Mouse (Mus musculus) urinary bladder, adult 18-20 months (tissue): ENCODE results near the gene Snx7.

Experiments
- DNase-seq, 2 experiments: peaks; one replicate each; pipeline ENCODE4 v3.0.0; 2022; ENCODE audit warnings: low spot score in 2 of 2, mixed read lengths in 2 of 2

The Snx7 gene

DNA sequence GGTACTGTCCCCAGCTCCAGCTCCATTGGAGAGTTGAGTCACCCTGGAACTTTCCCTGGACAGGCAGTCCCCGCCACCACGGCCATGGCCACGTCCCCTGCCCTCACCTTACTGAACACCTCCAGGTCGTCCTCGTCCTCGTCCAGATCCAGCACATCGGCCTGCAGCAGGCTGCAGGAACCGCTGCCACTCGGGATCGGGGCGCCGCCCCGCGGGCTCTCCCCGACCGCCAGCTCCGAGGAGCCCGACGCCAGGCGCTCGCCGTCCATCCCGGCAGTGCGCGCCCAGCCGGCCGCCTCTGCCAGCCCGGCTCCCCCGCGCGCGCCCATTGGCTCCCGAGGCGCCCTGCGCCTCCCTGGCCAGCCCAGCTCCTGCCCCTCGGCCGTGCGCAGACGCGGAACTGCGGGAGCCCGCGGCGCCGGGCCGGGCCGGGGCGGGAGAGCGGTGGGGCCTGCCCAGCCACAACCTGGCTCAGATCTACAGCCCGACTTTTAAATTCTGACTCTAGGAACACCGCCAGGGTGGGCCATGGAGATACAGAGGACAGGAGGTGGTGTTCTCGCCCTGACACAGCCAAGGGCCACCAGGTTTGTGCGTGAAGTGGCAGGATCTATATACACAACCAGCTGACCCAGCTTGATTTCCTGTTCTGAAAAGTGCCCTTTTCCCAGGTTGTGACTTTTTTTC lies at the start of gene Snx7:
Gene Snx7, minus strand, starts transcription at position 300 of the 687 bp plus-strand sequence.
- peak; percentile 81 to 83 for DNase-seq

DNA sequence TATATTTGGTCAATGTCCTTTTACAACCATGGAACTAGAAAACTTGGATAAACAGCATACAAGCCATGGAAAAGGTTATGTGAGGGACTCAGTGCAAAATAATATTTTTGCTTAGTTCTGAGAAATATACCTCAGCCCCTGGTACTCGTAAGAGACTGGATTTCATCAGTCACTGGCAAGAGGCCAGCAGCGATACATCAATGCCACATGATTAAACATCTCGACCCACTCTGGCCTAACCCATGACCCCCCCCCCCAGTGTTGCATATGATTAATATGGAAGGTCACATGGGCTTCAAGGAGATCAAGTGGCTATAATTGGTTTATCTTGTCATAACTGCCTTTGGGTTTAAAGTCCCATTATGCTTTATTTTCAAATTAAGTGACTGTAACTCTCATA lies 46.7 kb upstream of the Snx7 start:
- DNase-seq, result no peak

DNA sequence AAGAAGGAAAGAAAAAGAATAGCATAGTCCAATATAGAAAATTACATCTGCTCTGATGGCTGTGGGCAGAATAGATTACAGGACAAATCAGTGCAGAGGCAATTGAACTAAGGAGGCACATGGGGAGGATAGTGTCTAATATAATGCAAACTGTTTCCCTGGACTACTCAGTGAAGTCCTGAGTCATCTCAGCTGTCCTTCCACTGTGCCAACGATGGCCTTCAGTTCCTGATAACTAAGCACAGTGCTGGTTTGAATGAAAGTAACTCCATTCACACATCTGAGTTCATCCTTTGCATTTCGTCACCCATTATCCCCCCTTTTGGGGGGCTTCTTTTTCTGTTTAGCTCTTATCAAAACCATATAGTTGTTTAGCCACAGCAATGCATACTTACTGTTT lies 25.0 kb upstream of the Snx7 start:
- no peak for DNase-seq

DNA sequence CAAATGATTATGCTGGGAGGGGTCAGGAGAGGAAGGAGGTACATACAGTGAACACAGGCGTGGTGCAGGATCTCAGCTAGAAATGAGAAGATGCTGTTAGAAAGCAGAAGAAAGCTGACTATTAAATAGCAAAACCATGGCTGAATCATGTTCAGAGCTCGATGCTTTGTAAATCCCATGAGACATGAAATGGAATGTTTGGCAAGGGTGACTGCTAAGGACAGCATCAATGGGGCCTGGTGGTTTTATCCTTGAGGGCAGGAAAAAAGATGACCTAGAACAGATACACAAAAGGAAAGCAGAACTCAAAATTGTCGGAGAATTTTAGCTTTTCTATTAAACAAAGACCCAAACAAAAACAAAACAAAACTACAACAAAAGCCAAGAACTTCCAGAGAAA lies 6.7 kb upstream of the Snx7 start:
- no peak for DNase-seq

DNA sequence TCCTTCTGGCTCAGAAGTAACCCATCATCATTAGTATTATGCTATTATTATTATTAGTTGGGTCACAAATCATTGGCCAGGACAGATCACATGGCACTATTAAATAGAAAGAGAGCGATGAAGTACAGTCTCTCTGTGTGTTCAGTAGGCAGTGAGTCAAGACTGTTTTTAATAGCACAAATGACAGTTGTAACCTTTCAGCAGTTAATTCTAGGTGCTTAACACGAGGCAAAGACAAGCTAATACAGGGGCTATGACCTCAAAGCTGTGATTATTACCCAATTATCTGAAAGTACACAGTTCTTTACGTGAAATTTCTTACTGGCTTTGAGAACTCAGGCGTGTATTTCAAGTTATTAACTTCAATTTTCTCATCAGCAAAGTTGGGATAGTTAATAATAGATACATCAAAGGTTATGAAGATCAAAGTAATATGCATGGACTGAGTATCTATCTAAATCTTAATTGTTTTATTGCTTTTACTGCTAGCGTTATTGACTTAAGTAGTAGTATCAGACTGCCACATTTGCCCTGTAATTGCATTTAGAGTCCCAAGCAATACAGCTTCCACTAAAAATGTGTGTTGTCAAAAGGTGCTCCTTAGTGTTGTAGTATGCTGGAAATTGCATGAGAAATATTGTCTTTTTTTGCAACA lies 4.6 kb upstream of the Snx7 start:
- DNase-seq, result no peak

DNA sequence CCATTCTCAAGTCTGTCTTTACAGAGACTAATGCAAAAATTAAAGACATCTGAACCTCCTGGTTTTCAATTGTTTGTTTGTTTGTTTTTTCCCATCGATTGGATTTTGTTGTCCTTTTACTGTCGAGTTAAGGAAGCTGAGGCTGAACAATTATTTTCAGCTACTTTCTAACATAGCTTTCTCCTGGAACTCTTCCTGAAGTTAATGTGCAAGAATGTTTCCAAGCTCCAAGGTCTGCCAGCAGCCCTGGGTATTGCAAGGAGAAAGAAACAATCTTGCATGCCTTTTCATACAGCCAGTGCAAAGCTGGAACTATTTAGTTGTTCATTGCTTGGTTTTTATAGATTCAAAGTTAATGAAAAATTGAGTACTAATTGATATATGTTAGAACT lies 584 bp upstream of the Snx7 start:
- DNase-seq, result no peak

DNA sequence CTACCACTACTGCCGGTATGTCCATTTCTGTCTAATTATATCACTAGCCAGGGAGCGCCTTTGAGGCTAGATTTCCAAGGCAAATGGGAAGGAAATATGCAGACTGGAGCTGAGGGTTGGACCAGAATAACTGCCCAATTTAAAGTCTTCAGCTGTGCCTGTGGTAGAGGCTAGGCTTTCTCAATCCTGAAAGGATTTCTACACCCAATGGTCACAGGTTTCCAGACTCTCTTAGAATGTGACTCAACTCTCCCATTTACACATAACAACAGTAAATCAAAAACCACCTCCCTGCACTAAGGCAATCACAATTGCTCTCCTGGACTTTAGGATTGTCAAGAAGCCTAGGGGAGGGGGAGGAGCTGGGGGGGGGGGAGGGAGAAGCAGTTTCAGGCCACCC lies 645 bp downstream of the Snx7 start:
- DNase-seq, result no peak

DNA sequence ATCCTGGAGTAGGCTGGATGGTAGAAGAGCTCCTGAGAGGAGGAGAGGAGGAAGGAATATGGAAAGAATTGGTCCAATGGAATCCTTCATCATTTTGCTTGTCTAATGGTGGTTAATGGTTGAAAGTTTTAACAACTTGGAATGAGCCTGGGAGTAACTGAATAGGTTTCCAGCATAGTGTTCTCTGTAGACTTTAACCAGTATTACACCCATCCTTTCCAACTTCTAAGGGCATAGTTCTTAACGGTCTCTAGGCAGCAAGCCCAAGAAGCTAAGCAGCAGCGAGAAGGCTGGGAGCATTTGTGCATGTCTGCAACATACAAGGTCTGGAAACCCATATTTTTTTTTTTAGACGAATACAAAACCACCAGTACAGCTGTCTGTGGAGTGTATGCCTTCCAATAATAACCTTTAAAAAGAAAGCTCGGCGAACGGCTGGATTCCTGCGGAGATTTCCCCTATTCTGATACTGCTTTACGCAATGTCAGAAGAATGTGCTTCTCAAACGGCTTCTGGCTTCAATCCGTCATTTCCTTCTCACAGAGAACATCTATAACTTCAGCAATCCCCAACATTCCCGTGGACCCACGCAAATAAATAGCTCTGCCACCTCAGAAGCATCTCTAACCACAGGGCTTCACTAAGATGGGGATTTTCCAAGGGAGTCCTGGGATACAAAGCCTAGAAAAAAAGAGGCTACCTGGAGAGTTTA lies 1.9 kb downstream of the Snx7 start:
- DNase-seq, result no peak

DNA sequence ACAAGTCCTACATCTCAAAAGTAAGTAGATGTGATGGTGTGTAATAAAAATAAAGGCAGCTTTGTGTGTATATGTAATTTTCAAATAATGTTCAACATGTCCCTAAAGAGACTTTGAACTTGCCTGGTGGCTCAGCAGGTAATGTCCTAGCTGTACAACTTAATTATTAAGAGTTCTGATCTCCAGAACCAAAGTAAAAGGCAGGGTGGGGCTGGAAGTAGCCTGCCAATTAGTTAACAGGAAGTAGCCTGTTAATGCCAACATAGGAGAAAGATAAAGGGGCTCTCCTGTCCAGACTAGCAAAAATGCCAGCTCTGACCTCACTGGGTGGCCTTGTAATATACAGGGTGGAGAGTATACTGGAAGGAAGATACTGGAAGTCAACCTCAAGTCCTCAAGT lies 3.1 kb downstream of the Snx7 start:
- DNase-seq, result no peak

DNA sequence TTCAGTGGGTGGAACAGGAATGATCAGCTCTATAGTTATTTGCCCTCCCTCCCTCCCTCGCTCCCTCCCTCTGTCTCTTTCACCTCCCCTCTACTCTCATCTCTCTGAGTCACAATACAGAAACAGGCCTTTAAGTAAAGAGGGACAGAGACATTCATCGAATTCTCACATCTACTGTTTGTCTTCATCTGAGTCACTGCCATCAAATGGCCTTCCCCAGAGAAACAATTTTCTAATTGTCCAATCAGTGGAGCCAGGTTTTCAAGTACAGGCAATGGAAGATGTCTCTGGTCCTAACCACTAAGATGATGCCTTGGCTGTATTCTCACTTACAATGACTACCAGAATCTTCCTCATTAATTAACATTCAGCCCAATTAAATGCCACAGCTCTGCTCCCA lies 5.8 kb downstream of the Snx7 start:
- DNase-seq, result no peak

DNA sequence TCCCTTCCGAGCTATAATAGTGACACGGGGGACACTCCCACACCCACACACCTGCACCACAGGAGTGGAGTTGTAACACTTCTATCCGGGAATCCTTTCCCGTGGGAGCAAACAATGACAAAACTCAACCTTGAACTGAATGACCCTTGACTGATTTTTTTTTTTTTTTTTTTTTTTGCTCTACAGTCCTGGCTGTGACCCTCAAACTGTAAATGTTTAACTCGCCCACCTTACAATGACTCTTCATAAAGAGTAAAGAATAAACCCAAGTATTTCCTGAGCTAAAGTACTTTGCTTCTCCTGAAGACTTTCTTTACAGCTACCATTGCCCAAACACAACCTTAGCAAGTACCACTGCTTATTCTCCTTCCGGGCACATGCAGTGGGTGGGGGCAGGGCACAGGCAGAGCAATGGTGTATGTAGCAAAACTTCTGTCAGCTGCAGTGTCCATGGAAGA lies 6.7 kb downstream of the Snx7 start:
- DNase-seq, result no peak

DNA sequence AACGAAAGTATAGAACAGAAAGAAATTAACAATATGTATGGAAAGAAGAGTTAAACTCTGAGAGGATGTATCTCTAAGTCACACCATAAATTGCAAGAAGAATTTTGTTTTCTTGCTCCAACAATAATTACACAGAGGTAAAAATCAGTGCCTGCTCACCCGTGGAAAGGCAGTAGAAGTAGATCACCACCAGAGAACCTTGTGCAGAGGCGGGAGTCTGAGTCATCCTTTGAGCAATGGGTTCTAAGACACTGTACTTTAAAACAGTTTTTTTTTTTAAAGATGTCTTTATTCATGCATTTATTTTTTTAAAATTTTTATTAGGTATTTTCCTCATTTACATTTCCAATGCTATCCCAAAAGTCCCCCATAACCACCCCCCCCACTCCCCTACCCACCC lies 9.7 kb downstream of the Snx7 start:
- DNase-seq, result no peak

DNA sequence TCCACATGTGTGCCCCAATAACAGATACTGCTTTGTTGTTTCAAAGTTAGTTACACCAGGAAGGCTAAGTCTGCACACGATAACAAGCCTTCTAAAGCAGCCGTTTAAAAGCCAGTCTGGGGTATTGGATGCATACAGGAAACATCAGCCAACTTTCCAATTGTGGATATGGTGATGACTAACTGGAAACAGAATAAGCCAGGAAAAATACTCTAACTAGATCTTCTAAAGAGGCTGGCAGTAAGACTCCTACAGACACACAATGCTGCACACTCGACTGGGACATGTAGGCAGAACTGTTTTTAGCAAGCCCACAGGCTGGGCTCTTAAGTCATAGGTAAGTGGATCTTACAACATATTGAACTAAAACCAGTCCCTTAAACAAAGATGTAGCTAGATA lies 15.0 kb downstream of the Snx7 start:
- no peak for DNase-seq

DNA sequence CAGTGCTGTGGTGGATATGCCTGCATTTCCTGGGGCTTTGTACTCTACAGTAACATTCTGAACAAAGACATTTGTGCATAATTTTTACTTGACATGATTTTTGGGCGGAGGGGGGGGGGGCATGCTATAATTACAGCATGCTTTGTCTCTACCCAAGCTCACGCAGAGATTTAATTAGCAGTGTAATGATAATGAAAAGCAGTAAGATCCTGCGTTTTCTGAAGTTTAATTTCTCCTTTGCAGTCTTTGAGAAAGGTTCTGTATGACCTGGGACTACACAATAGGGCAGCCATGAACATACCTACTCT lies 16.7 kb downstream of the Snx7 start:
- DNase-seq, result no peak

DNA sequence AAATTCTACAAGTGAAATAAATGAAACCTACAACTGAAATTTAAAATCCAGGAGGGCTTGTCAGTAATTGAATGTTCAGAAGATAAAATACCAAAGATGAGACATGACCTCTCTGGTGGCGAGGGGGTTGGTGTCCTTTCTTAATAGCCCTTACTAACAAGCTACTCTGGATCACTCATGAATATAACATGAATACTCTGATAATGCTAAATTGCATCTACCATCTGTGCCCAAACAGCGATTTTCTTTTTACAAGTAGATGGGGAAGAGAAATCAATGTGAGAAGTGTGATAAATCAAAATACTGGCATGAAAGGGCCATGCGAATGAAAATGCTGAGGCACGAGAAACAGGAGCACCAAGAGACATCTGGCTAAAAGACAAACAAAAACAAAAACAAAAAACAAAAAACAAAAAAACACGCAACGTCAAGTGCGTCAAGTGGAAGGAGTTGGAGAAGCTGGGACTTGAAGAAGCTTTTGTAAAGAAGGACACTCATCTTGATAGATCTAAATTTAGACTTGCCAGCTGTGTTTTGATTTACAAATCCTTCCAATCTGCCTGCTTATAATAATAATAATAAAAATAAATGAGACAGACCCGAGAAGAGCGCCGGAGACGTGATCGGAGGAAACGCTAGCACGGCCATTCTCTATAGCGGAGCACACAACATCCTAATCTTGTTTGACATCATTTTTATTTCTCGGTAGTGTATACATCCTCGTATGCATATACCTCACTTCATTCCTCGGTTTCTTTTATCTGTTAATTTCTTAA lies 17.3 kb downstream of the Snx7 start:
- DNase-seq, result no peak

DNA sequence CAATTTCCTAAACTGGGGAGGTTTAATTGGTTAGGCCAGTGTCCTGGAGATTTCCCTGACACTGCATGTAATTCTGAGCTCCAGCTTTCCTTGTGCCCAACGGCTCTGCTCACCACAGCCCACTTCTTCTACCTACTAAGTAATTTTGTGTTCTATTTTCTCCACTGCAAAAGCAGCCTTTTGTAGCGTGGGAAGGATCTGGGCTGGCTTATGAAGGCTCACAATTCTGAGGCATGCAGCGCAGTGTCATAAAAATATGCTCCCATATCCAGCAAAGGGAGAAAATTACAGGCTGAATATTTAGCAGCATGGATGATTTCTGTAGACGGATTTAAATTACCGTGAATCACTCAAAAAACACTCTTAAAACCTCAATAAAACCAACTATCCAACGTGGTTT lies 19.9 kb downstream of the Snx7 start:
- no peak for DNase-seq

DNA sequence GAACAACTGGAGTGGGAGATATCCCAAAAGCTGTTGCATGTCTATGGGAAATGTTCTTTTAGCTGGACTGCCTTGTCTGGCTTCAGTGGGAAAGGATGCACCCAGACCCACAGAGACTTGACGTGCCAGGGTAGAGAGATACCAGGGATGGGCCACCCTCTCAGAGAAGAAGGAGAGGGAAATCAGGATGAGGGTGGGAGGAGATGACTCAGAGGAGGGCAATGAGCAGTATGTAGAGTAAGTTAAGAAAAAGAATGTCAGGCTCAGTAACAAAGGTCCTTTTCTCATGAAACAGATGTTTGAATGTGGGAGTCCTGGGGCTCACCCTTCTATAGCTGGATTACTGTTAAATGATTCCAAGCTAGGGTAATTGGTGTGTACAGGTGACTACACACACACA lies 26.1 kb downstream of the Snx7 start:
- no peak for DNase-seq

DNA sequence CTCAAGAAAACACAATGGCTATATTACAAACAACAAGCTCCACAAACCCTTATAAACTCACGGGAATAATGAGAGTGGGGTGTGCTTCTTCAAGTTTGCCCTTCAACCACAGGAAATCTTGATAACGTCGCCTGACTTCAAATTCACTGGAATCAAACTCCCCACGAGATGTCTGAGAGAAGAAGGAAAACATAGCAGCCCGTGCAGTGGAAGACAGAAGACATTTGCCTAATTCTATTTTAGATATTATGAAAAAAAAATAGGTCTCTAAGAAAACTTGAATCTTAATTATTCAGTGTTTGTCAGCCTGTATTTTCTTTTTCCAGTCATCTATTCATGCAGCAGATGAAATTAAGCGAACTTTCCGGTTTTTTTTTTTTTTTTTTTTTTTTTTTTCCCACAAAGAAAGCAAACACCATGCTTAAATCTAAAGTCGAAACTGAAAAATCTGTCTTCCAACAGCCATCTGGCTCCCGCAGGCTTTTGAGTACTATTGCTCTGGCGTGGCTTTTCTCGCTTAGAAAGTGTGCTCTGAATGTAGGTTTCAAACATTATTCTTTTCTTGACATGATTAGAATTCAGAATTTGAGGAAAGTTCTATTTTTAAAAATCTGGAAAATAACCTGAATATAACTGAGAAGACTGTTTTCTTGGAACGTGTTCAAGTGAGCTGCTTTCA lies 28.7 kb downstream of the Snx7 start:
- no peak for DNase-seq

DNA sequence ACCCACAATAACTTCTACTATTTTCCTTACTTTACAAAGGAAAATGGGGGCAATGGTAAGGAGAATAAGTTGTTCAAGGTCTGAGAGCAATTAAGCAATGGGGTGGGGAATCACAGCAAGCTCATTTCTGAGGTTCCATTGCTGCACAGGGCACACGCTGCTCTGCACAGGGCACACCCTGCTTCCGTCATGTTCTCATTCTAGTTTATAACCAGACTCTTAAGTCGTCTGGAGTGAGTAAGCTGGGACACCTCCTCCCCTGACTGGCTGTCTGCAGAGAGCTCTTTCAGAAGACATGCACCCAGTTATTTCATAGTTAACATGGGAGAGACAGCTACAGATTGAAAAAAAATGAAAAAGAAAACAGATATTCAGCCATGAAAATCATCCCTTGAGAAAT lies 30.7 kb downstream of the Snx7 start:
- no peak for DNase-seq

DNA sequence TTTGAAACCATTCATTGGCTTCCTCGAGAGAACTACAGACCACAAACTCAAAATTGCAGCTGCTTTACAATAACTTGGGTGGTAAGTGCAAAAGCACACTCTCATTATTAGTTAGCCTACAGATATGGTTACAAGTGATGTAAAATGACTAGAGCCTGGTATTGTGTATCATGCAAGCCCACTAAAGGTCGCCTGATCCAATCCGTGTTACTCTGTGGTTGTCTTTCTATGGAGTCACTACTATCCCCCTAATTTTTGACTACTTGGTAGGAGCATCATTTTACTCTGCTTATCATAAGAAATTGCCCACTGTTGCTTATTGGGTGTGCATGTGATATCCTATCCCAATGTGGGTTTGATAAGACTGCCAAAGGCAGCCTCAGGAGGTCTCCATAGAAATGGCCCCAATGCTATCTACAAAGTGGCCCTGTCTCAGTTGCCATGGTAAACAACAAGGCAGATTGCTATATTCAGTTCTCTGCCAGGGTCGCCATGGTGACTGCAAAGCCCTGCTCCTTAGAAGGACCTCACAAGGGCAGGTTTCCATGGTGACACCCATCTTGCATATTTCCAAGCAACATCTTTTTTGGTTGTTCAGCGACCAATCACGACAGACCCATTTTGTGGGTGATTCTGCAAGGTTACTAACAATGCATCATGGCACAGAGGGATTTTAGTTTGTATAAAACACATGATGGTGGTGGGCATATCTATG lies 42.1 kb downstream of the Snx7 start:
- DNase-seq, result no peak

DNA sequence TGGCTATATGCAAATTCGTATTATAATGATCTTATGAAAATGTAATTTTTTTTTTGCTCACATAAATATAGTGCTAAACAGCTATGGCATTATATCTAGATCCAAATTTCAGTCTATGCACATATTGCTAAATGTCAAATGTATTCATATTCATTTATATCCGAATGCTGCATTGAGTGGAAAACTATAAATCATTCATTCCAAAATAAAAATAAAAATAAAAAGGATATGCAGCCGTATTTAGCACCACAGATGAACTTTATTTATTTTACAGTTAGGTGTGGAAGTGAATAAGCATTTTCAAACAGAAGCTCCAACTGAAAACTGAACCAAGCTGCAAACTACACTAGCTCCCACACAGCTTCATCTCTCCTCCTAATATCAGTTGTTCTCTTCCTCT lies 45.5 kb downstream of the Snx7 start:
- no peak for DNase-seq
